Mouse (Mus musculus): ENCODE measurements around the gene Abhd17c.

DNA sequence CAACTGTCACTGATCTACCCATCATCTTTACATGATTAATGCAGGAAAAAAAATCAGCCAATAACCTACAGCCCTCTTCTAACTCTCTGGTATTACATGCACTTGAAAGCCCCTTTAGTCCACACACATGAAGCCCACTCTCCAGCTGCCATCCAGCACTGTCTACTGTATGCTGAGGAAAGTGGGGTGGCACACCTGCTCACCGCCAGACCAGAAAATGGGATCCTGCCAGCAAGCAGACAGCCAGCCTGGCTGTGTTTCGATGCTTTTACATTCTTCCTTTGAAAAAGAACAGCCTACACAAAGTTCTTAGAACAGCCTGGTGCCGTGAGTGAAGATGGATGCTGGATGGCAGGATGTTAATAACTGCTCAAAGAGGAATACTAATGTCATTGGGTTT is 13.9 kb downstream of the Abhd17c start:
- TF ChIP-seq CTCF (IDR thresholded peaks at IDR 0.05; ENCODE audit: extremely low read depth, insufficient read length, insufficient replicate concordance, low read depth, low read length) (no peak), POLR2A (IDR thresholded peaks at IDR 0.05; ENCODE audit: low read depth, low read length) (no peak)

Data from small intestine, adult 2 months (tissue).